ENCODE assay signal across 7 mouse cellular contexts in the genomic region with DNA sequence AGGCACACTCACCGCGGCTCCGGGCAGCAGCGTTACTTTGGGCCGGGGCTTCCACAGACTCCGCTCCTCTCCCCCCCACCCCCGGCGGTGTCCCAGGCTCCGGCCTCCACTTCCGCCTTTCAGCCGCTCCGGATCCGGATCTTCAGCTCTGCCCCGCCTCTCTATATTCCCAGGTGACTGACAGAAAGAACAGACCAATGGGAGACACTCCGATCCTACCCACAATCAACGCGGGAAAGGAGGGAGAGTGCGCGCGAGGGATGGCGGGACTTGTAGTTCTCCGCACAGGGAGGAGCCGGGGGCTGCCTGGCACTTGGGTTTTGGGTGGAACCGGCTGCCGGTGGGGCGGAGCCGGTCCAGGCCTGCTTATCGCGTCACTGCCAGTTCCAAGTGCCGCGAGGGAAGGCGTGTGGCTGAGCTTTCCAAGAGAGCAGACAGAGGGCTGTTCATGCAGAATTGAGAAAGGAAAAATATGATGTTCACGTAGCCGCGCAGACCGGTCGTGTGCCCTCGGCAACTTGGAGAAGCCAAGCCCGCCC. TPM values are rescaled to one million over a fixed set of nuclear protein-coding genes. Genes with fewer than 3 reads are reported as not detected.
DNase-seq lines count a peak whose midpoint lies in the region; ATAC-seq lines count a peak whose summit lies in the region.

Gene Rab5c (minus strand): TSS at position 150 of the 539 bp plus-strand sequence.

- H3K9me3 ChIP-seq in intestine, embryonic 15.5 days: no peaks in the 10 kb centered on the region
- no peaks in the 10 kb centered on the region for H3K9me3 ChIP-seq in midbrain, embryonic 10.5 days (replicated peaks)

- peak within 1 kb of the TSS; percentile 70 for H3K27ac ChIP-seq in intestine, embryonic 15.5 days
- H3K27ac ChIP-seq in midbrain, embryonic 10.5 days (replicated peaks): peak within 1 kb of the TSS; percentile 90

- no peaks in the 10 kb centered on the region for H3K36me3 ChIP-seq in intestine, embryonic 15.5 days
- peaks cover 20% of the 10 kb centered on the region for H3K36me3 ChIP-seq in midbrain, embryonic 10.5 days

- intact Hi-C loops in gastrocnemius, postnatal 36 days (cut with DNase I): no loop called here
- intact Hi-C loops in left cerebral cortex, postnatal 25 days (cut with DNase I): loop anchor here (2.0 kb wide), 2 partner anchors 23 kb away; no protein-coding TSS in a partner anchor

- ATAC-seq in intestine, embryonic 15.5 days: peak; percentile 100

- under 1% methylated on average over 39 of the region's 39 CpGs for WGBS in intestine, embryonic 15.5 days
- under 1% methylated on average over 39 of the region's 39 CpGs for WGBS in midbrain, embryonic 10.5 days

- H3K27me3 ChIP-seq in intestine, embryonic 15.5 days (replicated peaks): no peaks in the 10 kb centered on the region
- no peaks in the 10 kb centered on the region for H3K27me3 ChIP-seq in midbrain, embryonic 10.5 days (ENCODE audit: low read depth, poor library complexity, severe bottlenecking)

- peak within 1 kb of the TSS; percentile 97 for H3K9ac ChIP-seq in intestine, embryonic 15.5 days

- peak within 1 kb of the TSS; percentile 95 for H3K4me3 ChIP-seq in intestine, embryonic 15.5 days (replicated peaks)
- peak within 1 kb of the TSS; percentile 98 for H3K4me3 ChIP-seq in midbrain, embryonic 10.5 days

- peak; percentile 100 for DNase-seq in adrenal gland, adult 2 months
- peak; percentile 98 for DNase-seq in embryo, embryonic 11.5 days (ENCODE audit: low read depth, low spot score)
- DNase-seq in gastrocnemius, postnatal 36 days: peak; percentile 94 to 98
- DNase-seq in left cerebral cortex, postnatal 25 days (ENCODE audit: low spot score in 2 of 2): peak; percentile 99 to 100
- peak; percentile 99 for DNase-seq in midbrain, embryonic 10.5 days (ENCODE audit: low spot score)
- DNase-seq in right cerebral cortex, postnatal 4 days: peak; percentile 96

- peaks cover 20% of the 10 kb centered on the region for H3K4me1 ChIP-seq in intestine, embryonic 15.5 days (replicated peaks)
- peaks cover 29% of the 10 kb centered on the region for H3K4me1 ChIP-seq in midbrain, embryonic 10.5 days

- H3K4me2 ChIP-seq in intestine, embryonic 15.5 days (replicated peaks): peak within 1 kb of the TSS; percentile 82

RNA-seq across cellular contexts. Expression of gene Rab5c, which starts in this region (rescaled TPM):
- 100 to 1,000 TPM; 191 to 196 TPM for total RNA-seq in adrenal gland, adult 2 months (2021)
- polyA plus RNA-seq in adrenal gland, adult 2 months (2012; rRNA removed): 201 and 238 TPM in 2 replicates
- 10 to 100 TPM; 35.0 to 44.5 TPM for total RNA-seq in gastrocnemius, postnatal 36 days (2021)
- polyA plus RNA-seq in intestine, embryonic 15.5 days (2015; fragmentation: Nextera tagmentation; extraction: Ambion mirVana): 26.1 and 26.3 TPM in 2 replicates
- total RNA-seq in left cerebral cortex, postnatal 25 days (2021): 100 to 1,000 TPM; 152 to 158 TPM
- 14.8 and 15.4 TPM in 2 replicates for polyA plus RNA-seq in midbrain, embryonic 10.5 days (2016; fragmentation: Nextera tagmentation; extraction: Ambion mirVana)

Comparison
In these comparisons a context has a peak if more than half of its experiments do, and no peak if none do; other contexts are left out.
1. Peak in every context shown above with its lines: DNase-seq, ATAC-seq, H3K4me3 ChIP-seq and H3K27ac ChIP-seq.